Mouse (Mus musculus): ENCODE measurements around the gene Enkd1.

GRCm38 (mm10) chr8:105722861-105723260 lies 14.9 kb upstream of the Enkd1 start:
- no peak for TF ChIP-seq CTCF (IDR thresholded peaks at IDR 0.05; ENCODE audit: extremely low read depth, insufficient read depth, insufficient read length, insufficient replicate concordance)
- TF ChIP-seq POLR2A (IDR thresholded peaks at IDR 0.05; ENCODE audit: low read depth, low read length) = no peak
